Mouse (Mus musculus) adrenal gland, postnatal 10 days (tissue): ENCODE results near the gene Xpnpep3. TPM values are rescaled to one million over a fixed set of nuclear protein-coding genes. Genes with fewer than 3 reads are reported as not detected.

Source experiments
- DNase-seq: peaks from one replicate; pipeline ENCODE4 v3.0.0; 2021; ENCODE audit warnings: mixed read lengths
- long read RNA-seq, 2 experiments: library from polyadenylated mRNA; stranded (forward); transcript quantifications; one replicate each; pipeline ENCODE4 v2.0.0; 2021
- total RNA-seq, 2 experiments: library from RNA; stranded (reverse); gene quantifications; 2 replicates each; pipeline ENCODE4 v1.2.3; 2021

Gene Xpnpep3
- total RNA-seq, result 10 to 100 TPM; 22.5 to 24.2 TPM
- long read RNA-seq, experiment 1, full-length matches to known transcripts, result 2 of 10 reads
- long read RNA-seq, experiment 1, partial matches to known transcripts, result 1 of 10 reads
- long read RNA-seq, experiment 1, other reads (novel, unspliced or antisense), result 7 of 10 reads
- long read RNA-seq, experiment 2, full-length matches to known transcripts, result 1 of 9 reads
- long read RNA-seq, experiment 2, partial matches to known transcripts, result 0 of 9 reads
- long read RNA-seq, experiment 2, other reads (novel, unspliced or antisense), result 8 of 9 reads

DNA sequence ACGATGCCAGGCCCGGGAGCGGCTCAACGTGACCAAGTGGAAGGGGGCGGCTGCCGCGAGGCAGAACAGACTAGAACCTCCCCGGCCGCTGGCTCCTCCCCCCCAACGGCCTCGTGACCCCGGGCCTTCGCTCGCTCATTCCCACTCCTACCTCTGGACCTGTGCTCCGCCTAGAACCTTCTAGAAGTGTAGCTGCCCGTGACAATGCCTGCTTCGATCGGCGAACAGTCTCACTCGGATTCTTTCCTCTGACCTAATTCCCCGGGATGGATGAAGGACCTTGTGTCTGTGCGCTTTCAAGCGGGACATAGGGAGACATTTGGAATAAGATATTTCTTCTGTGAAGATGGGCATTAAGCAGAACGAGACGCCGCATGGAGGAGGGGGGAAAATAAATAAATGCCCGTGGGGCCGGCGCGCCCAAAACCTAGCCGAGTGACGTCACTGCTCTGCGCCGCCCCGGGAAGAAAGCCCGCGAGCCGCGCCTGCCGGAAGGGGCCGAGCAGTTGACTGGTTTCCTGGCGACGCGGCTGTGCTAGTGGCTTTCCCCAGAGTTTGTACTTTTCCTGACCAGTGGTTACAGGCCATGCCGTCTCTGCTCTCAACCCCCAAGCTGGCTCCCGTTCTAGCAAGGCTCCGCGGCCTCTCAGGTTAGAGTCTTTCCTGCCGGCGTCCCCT lies at the start of gene Xpnpep3, which contains the start of gene St13:
Xpnpep3 (plus strand) TSS at position 501 of the 678 bp plus-strand sequence.
St13 (minus strand) TSS at position 440 of the 678 bp plus-strand sequence.
- DNase-seq, result peak; percentile 99

DNA sequence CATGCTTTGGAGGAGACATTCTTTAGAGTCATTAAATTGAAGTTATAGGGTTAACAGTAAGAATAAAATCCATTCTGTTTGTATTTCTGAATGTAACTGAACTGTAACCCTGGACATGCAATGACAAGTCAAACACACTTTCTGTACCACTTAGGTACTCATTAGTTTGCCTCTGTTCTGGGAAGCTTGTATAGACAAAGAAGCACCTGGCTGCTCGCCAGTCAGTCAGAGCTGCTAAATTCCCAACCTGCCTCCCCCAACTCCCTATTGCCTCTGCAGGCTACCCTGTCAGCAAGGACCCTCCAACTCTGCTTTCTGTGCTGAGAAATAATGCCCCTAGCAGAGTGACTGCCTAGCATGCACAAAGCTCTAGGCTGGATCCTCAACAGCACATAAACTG lies 49.5 kb upstream of the Xpnpep3 start:
- no peak for DNase-seq

DNA sequence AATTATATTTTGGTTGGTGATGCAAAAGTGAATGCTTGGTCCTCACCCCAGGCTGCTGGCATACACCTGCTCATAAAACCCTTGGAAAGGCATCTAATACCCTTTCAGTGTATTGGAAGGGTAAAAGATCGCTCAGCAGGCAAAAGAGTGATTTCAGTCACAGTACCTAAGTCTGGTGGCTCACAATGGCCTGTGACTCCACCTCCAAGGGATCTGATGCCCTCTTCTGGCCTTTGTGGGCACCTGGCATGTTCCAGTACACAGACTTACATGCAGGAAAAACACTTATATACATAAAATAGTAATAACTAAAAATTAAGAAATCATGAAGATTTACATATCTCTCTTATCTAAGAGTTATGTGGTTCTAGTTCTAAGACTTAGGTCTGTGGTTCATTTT lies 47.3 kb upstream of the Xpnpep3 start:
- DNase-seq, result no peak

DNA sequence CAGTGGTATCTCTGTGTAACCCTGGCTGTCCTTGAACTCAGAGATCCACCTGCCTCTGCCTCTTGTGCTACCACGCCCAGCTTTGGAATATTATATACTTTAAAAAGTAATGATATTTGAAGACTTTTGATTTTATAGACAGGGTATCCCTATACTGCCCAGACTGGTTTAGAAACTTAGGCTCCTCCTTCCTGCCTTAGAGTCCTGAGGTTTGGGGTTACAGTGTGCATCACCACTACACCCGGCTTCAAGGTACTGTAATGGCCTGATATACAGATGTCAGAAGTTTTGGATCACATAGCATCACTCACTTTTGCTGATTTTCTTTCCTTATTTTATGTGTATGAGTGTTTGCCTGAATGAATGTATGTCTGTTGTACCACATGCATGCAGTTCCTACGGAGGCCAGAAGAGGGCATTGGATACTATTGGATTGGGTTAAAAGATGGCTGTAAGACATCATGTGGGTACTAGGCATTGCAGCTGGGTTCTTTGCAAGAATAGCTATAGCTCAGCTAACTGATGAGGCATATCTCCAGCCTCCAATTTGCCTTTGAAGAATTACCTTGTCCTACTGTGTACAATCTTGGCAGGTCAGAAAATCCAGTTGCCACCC lies 44.7 kb upstream of the Xpnpep3 start:
- peak; percentile 76 for DNase-seq

DNA sequence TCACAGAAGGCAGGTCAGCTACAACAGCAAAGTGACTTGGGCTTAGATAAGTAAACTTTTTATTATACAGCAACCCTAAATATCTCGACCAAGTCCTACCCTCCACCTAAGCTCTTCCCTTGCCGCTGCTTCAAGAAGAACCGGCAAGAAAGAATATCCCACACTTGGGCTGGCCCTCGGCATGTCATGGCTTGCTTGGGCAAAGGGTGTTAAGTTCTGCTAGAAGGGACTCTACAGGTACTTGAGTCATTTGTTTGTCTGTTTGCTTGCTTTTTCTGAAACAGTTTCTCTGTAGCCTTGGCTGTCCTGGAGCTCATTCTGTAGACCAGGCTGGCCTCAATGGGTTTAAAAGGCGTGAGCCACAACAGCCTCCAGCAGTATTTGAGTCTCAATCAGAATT lies 43.0 kb upstream of the Xpnpep3 start:
- no peak for DNase-seq

DNA sequence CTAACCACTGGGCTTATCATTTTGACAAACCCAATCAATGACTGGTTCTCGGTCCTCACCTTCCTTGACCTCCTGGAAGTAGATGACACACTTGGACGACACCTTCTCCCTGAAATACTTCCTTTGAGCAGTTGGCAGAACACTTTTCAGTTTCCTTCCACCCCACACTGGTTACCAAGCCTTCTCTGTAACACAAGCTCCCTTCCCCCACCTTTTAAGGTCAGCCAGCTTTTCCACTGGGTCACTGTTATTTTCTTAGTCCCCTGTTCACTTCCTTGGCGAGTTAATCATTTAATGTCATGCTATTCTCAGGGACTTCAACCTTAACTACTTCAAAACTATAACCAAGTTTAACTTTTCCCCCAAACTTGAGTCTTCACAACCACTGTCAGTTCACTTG lies 41.0 kb upstream of the Xpnpep3 start:
- peak; percentile 43 for DNase-seq

DNA sequence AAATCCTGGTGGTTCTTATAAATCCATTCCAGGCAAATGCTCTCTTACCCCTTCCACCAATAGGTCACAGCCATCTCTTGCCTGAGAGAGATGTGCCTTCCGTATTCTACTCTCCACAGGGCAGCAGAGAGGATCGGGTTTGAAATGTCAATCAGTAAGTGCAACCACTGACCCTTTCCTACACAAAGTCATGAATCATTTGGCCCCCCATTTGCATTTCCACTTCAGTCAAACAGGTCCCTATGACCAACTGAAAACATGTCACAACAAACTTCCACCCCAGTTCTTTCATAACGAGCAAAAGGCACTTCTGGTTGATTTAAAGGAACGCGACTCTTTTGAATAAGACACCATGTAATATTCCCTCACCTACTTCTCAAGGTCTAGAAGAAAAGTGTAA lies 40.5 kb upstream of the Xpnpep3 start:
- no peak for DNase-seq

DNA sequence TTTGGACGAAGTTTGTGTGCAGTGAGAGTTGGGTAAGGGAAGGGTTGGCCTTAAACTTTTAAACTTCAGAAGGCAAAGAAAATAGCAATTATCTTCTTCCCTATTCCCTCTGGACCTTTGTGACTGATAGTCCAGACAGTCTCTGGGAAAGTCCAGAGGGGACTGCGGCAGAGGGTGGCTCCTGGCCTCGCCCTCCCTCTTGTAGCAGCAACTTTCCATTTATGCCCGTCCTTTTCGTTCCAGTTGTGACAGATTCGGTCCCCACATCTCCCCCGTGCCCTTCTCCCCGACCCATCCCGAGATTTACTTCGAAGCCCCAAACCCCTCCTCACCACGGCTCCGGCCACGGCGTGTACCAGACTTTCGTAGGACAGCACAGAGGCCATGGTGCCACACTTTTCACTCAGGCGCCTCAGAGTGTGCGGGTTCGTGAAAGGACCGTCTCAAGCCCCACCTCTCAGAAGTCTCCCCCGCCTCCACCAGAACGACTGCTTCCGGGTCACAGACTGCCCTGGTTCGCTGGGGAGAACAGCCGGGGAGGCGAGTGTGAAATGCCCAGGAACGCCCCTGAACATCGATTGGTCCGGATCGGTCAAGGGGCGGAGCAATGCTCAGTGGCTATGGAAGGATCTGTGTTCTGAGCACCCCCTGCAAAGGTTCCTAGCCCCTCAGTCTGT lies 39.5 kb upstream of the Xpnpep3 start, which contains the start of gene Slc25a17:
Slc25a17 (minus strand) TSS at position 468 of the 677 bp plus-strand sequence.
- DNase-seq, result peak; percentile 97

DNA sequence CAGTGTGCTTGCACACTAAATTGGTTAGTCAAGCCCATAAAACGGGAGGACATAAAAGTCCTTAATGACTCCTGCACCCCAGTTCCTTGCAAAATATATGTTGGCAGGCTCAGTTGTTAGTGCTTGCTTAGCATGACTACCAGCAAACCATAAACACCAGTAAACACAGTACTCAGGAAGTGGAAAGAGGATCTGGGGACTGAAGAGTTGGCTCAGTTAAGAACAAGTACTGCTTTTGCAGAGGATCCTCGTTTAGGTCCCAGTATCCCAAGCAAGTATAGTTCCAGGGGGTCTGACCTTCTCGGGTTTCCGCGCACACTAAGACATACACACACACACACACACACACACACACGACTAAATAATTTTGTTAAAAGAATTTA lies 38.9 kb upstream of the Xpnpep3 start:
- DNase-seq, result no peak

DNA sequence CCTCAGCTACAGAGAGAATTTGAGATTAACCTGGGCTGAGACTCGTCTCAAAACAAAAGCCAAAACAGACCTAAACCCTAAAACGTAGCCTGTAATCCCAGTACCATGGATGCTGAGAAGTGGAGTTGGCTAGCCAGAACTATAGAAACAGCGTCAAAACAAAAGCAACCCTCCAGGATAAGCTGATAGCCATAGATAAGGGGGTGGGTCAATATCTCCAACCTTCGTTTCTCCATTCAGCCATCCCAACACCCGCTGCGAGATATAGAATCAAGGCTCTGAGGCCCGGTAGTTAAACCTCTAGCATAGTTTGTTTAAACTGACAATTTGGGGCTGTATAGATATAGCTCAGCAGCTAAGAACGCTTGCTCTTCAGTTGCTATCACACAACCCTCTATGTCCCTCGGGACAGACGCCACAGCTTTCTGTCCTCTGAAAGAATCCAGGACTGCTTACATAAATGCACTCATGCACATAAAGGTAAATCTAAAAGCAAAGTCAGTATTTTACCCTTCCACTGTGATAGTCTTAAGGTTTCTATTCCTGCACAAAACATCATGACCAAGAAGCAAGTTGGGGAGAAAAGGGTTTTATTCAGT lies 38.4 kb upstream of the Xpnpep3 start:
- DNase-seq, result no peak

DNA sequence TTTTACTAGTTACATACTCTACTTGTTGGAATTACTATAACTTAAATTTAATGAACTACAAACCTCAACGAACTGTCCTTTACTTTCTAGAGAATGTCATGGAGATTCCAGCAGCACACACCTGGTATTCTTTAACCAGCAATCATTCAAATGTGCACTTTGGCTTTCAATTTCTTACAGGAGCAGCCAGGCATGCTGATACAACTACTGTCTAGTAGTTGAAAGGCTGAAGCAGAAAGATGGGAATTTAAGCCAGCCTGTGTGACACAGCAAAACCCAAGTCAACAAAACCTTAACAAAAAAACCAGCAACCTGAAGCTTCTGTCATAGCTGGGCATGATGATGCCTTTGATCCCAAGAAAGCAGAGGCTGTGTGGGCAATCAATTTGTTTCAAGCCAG lies 37.4 kb upstream of the Xpnpep3 start:
- DNase-seq, result no peak

DNA sequence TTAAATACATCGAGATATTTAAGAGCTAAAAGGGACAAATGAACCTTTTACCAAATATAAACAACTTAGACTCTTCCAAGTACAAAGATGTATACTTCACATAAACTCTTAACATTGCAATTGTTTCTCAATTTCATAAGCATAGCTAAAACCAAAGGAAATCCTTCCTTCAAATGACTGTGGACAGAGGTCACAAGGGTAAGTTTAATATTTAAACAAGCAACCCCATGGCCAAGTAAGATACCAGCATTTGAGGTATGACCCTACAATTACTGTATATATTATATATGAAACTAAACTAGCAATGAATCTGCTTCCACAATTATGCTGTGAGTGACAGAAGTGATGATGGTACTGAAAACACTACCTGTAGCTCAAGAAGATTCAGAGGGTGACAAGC lies 35.7 kb upstream of the Xpnpep3 start:
- no peak for DNase-seq

DNA sequence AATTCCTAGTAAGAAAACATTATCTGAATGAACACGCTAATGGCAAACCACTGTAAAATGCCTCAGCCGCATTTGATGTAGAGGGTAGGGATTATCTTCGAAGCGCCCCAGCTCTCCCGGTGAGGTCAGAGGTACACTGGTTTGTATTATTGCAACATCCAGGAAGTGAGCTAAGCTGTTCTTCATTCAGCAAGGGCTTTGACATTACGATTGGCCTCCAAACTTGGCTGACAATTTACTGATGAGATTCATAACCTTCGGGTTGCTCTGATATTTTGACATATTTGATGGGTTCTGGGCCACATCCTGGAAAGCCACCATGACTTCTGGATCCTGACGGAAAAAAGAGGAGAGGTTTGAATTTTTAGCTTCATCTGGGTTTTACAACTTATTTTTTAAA lies 34.7 kb upstream of the Xpnpep3 start:
- peak; percentile 56 for DNase-seq

DNA sequence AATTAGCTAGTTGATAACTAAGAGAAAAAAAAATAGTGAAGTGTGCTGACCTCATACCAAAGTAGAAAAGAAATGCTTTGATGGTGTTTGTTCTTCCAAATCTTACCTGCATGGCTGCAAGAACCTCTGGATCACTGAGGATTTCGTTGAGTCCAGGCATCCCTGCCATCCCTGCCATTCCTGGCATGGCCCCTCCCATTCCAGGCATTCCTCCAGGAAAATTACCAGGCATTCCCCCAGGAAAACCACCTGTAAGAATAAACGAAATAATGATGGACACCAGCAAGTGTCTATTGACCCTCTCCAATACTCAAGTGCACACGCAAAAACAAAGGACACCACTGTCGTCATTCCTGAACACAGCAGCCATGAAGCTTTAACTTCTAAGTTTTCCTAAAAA lies 33.7 kb upstream of the Xpnpep3 start:
- no peak for DNase-seq

DNA sequence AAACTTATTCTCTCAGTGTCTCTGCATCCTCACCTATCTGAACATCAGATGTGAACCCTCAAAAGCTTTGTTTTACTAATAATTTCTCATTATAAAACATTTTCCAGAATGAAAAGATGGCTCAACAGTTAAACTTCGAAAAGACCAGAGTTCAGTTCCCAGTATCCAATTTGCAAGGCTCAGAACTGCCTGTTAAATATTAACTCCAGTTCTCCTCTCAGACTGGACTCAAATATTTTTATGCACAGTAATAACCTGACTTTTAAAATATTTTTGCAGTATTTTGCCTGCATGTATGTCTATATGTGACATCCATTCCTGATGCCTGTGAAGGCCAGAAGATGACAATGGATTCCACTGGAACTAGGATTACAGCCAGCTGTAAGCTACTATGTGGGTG lies 31.3 kb upstream of the Xpnpep3 start:
- no peak for DNase-seq

DNA sequence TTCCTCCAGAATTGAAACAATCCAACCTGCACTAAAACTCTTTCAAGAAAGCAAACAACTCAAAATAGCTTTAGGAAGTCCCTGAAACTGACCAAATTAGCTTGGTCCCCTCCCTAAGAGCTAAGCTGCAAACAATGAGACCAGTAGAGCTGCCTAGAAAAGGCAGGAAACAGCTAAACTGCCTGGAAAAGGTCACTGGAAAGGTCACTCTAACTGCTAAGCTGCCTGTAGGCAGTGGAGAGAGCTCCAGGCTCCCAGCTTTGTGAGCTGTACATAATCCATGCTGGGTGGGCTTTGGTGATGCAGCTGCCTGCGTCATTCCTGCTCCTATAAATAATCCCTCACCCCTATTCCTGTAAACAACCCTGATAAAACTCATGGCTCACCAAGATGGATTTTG lies 29.6 kb upstream of the Xpnpep3 start:
- no peak for DNase-seq

DNA sequence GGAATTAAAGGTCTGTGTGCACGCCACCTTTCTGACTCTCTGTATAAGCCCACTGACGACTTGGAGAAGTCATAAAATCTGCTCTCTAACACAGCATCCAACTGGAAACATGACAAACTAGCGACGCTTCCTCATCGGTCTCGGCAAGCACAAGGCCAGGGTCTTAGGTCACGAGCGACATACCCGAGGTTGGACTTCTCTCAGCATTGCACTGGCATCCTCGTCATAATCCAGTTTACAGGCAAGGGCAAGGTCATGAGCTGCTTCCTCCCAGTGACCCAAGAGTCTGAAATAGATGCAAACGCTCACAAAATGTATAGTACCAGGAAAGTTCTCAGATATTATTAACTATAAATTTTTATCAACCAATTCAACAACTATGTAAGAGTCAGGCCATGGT lies 25.3 kb upstream of the Xpnpep3 start:
- DNase-seq, result no peak

DNA sequence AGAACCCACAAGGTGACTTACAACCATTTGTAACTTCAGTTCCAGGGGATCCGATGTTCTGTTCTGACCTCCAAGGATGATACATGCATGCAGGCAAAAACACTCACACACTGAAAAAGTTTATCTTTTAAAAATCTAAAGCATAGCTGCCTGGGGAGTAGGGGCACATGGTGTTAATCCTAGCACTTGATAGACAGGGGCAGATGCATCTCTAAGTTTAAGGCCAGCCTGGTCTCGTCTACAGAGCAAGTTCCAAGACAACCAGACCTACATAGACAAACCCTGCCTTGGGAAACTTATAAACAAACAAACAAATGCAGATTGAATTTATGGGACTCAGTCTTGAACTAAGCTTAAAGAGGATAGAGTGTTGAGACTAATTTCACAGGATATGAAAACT lies 21.1 kb upstream of the Xpnpep3 start:
- DNase-seq, result no peak

DNA sequence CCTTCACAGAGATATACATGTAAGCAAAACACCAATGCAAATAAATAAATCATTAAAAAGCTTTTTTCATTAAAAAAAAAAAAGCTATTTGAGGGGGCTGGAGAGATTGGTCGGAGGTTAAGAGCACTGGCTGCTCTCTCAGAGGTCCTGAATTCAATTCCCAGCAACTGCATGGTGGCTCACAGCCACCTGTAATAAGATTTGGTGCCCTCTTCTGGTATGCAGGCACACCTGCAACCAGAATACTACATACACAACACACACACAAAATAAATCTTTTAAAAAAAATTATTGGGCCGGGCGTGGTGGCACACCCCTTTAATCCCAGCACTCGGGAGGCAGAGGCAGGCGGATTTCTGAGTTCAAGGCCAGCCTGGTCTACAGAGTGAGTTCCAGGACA lies 13.6 kb upstream of the Xpnpep3 start:
- no peak for DNase-seq

DNA sequence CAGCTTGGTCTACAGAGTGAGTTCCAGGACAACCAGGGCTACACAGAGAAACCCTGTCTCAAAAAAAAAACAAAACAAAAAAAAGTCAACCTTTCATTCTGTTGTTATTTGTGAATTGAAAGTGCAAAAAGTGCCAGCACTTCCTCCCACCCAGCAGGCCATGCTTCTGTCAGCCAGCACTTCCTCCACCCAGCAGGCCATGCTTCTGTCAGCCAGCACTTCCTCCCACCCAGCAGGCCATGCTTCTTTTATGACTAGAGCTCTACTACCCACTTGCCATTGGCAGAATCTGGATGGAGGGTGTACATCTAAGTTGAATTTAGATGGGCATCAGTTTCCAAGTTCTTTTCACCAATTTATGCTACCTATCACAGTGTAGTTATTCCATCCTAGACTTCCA lies 6.9 kb upstream of the Xpnpep3 start:
- DNase-seq, result no peak

DNA sequence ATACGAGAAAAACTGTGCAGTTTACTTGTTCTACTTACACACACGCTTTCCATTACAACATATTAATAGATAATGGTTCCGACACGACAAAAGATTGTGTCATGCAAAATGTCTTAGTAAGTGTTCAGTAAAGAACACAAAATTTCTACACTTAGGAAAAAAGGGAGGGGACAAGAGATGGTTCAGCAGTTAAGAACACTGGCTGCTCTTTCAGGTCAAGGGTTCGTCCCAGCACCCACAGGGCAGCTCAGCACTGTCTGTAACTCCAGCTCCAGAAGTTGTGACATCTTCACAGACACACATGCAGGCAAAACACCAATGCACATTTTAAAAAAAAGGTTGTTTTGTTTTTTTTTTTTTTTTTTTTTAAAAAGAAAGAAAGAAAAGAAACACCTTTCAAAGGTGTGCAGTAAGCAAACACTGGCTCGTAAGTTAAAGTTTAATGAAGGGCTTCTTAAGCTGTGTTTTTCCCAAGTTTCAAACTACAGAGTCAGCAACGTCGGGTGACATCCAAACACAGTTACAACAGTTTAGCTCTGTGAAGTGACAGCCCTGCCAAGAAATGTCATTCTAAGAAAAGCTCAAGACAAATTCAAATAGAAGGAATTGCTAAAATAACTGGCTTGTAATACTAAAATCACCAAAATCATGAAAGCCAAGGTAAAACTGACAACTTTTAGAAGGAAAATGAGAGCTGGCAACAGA lies 5.6 kb upstream of the Xpnpep3 start:
- no peak for DNase-seq

DNA sequence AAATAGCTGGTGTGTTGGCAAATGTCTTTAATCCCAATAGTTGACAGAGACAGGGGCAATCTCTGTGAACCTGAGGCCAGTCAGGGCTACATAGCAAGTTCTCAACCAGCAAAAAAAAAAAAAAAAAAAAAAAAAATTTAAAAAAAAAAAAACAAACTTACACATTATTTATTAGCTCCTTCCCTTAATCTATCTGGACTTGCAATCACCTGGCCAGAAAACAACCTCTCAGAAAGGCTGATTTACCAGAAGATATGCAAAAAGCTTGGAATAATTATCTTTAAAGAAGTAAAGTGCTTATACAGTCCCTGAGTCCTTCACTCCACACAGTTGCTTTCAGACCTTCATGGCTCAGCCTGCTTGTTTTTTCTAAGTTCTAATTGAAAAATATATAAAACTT lies 1.7 kb upstream of the Xpnpep3 start:
- DNase-seq, result no peak
